Mouse (Mus musculus) C2C12 (cell line): Measurements from ENCODE around the gene Dph1. TPM values are rescaled to one million over a fixed set of nuclear protein-coding genes. Genes with fewer than 3 reads are reported as not detected.

Experiments
- H3K27me3 ChIP-seq: one replicate; pipeline ENCODE4 v1.6.1; 2011; ENCODE audit not compliant: control insufficient read depth, insufficient read depth, insufficient read length
- H3K36me3 ChIP-seq: one replicate; pipeline ENCODE4 v1.6.1; 2011; ENCODE audit not compliant: control insufficient read depth, insufficient read depth
- H3K4me3 ChIP-seq: one replicate; pipeline ENCODE4 v1.5.1; 2011; ENCODE audit warnings: mild to moderate bottlenecking, control low read depth; ENCODE audit not compliant: poor library complexity, insufficient read depth, severe bottlenecking
- H3K79me2 ChIP-seq: one replicate; pipeline ENCODE4 v1.6.1; 2011; ENCODE audit not compliant: control insufficient read depth, insufficient read depth
- H3K79me3 ChIP-seq: one replicate; pipeline ENCODE4 v1.6.1; 2011; ENCODE audit warnings: low read depth, control low read depth
- H3ac ChIP-seq: one replicate; pipeline ENCODE3; 2011; ENCODE audit warnings: low read depth; ENCODE audit not compliant: control insufficient read depth, insufficient read length
- CEBPB ChIP-seq: IDR thresholded peaks from one replicate; pipeline ENCODE4 v1.6.1; 2011; ENCODE audit warnings: low read depth, mild to moderate bottlenecking, control low read depth, moderate library complexity
- CTCF ChIP-seq: IDR thresholded peaks from one replicate; pipeline ENCODE4 v1.5.1; 2011; ENCODE audit not compliant: control insufficient read depth, insufficient read depth, insufficient read length
- FOSL1 ChIP-seq: IDR thresholded peaks from one replicate; pipeline ENCODE4 v1.8.0; 2011; ENCODE audit warnings: mild to moderate bottlenecking, low read length; ENCODE audit not compliant: poor library complexity, insufficient read depth, severe bottlenecking
- MAX ChIP-seq: IDR thresholded peaks from one replicate; pipeline ENCODE4 v1.6.1; 2011; ENCODE audit warnings: mild to moderate bottlenecking, control low read depth
- MYOD1 ChIP-seq: IDR thresholded peaks from one replicate; pipeline ENCODE4 v1.6.1; 2011; ENCODE audit warnings: low read depth; ENCODE audit not compliant: control insufficient read depth, insufficient read length
- MYOG ChIP-seq: IDR thresholded peaks from one replicate; pipeline ENCODE4 v1.6.1; 2011; ENCODE audit not compliant: control insufficient read depth, insufficient read length; ENCODE audit errors: extremely low read depth
- USF1 ChIP-seq: IDR thresholded peaks from one replicate; pipeline ENCODE4 v1.6.1; 2011; ENCODE audit warnings: low read depth, mild to moderate bottlenecking, control low read depth, moderate library complexity
- polyA plus RNA-seq: library from polyadenylated mRNA; unstranded; fragments of >200 nt; fragmentation: generic; extraction: Trizol; gene quantifications from one replicate; pipeline ENCODE4 v1.2.1, GENCODE M21; 2012; ENCODE audit warnings: missing spikeins

Dph1 gene
- polyA plus RNA-seq, 1 experiment, result 19.6 TPM

GRCm38 (mm10) chr11:75230272-75230760 lies 39.3 kb upstream of the Dph1 start:
- Histone ChIP-seq H3K36me3 (no peaks in the 10 kb centered on the region), H3ac (no peak overlapping the region), H3K27me3 (peaks cover 18% of the 10 kb centered on the region), H3K79me3 (no peaks in the 10 kb centered on the region), H3K79me2 (no peaks in the 10 kb centered on the region), H3K4me3 (no peak overlapping the region)
- TF ChIP-seq MYOG (no peak), CEBPB (no peak), MYOD1 (no peak), MAX (no peak)

- Histone ChIP-seq H3K4me3 (no peak overlapping the region), H3K79me2 (no peaks in the 10 kb centered on the region), H3K79me3 (no peaks in the 10 kb centered on the region), H3K36me3 (no peaks in the 10 kb centered on the region), H3K27me3 (peaks cover 9% of the 10 kb centered on the region), H3ac (no peak overlapping the region)
- TF ChIP-seq MAX (no peak), CTCF (no peak), CEBPB (no peak), MYOG (no peak), MYOD1 (no peak), FOSL1 (no peak), USF1 (no peak)
These were observed 38.2 kb upstream of the Dph1 start for GRCm38 (mm10) chr11:75229289-75229688.

- Histone ChIP-seq H3K79me2 (no peaks in the 10 kb centered on the region), H3K79me3 (no peaks in the 10 kb centered on the region), H3K36me3 (no peaks in the 10 kb centered on the region), H3K4me3 (no peak overlapping the region), H3ac (no peak overlapping the region), H3K27me3 (no peaks in the 10 kb centered on the region)
- no peak for TF ChIP-seq USF1
- TF ChIP-seq FOSL1, result no peak
- no peak for TF ChIP-seq CTCF
- no peak for TF ChIP-seq MYOD1
- TF ChIP-seq CEBPB, result no peak
- TF ChIP-seq MYOG, result no peak
- TF ChIP-seq MAX, result no peak
These were observed 36.6 kb upstream of the Dph1 start for GRCm38 (mm10) chr11:75227632-75228031.

DNA sequence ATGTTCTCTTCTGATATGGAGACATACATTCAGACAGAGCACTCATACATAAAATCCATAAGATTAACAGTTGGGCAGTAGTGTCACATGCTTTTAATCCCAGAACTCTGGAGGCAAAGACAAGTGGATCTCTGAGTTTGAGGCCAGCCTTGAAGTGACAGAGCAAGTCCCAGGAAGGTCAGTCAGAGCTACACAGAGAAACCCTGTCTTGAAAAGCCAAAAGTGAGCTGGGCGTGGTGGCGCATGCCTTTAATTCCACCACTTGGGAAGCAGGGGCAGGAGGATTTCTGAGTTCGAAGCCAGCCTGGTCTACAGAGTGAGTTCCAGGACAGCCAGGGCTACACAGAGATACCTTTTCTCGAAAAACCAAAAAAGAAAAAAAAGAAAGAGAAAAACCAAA lies 33.8 kb upstream of the Dph1 start:
- TF ChIP-seq MAX (no peak), MYOG (no peak), FOSL1 (no peak), MYOD1 (no peak), CEBPB (no peak)
- Histone ChIP-seq H3K79me2 (no peaks in the 10 kb centered on the region), H3K27me3 (no peaks in the 10 kb centered on the region), H3K4me3 (no peak overlapping the region), H3ac (no peak overlapping the region), H3K79me3 (no peaks in the 10 kb centered on the region), H3K36me3 (no peaks in the 10 kb centered on the region)

DNA sequence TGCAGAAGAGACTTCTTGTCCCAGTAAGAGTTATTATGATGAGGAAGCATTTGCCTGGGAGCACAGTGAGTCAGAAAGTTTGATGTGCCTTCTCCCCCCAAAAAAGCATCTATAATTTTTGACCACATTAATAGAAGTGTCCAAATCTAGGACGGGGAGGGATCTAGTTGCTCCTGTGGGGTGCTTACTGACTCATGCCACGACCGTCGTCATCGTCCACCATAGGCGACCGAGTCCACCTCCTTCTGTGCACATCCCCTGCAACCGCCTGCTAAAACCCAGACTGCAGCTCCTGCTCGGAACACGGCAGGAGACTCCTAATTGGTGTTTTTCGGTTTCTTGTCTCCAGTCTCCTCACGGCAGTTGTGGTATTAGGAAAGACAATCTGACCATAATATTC lies 33.0 kb upstream of the Dph1 start:
- H3K4me3 ChIP-seq, result no peak overlapping the region

GRCm38 (mm10) chr11:75220517-75221145 lies 29.6 kb upstream of the Dph1 start:
- Histone ChIP-seq H3ac (no peak overlapping the region), H3K79me2 (no peaks in the 10 kb centered on the region), H3K36me3 (no peaks in the 10 kb centered on the region), H3K27me3 (no peaks in the 10 kb centered on the region), H3K79me3 (no peaks in the 10 kb centered on the region), H3K4me3 (no peak overlapping the region)
- TF ChIP-seq FOSL1, result no peak
- no peak for TF ChIP-seq MYOG
- TF ChIP-seq MYOD1, result no peak
- TF ChIP-seq USF1, result no peak
- TF ChIP-seq CEBPB, result no peak
- TF ChIP-seq MAX, result no peak
- TF ChIP-seq CTCF, result no peak

More for the DNA sequence above, 33.0 kb upstream of the Dph1 start:
- no peaks in the 10 kb centered on the region for H3K79me3 ChIP-seq
- H3K79me2 ChIP-seq, result no peaks in the 10 kb centered on the region
- no peaks in the 10 kb centered on the region for H3K27me3 ChIP-seq
- H3K36me3 ChIP-seq, result no peaks in the 10 kb centered on the region
- H3ac ChIP-seq, result no peak overlapping the region
- TF ChIP-seq CTCF, result no peak
- TF ChIP-seq MYOD1, result no peak
- TF ChIP-seq MAX, result no peak
- no peak for TF ChIP-seq USF1
- no peak for TF ChIP-seq CEBPB
- TF ChIP-seq MYOG, result no peak
- no peak for TF ChIP-seq FOSL1
